Mouse (Mus musculus) retina, postnatal 7 days (tissue): ENCODE data around the gene Mrrf.

Source experiments
- DNase-seq: peaks from one replicate; pipeline ENCODE4 v3.0.0-alpha.2; 2012; ENCODE audit warnings: low read depth, low spot score

Mrrf gene

GRCm38 (mm10) chr2:36136300-36136941 lies at the start of gene Mrrf, which contains the start of gene Rbm18:
Gene Mrrf (plus strand): TSS chr2:36136389.
Gene Rbm18 (minus strand): TSS chr2:36136773.
- DNase-seq = peak; percentile 81

- no peak for DNase-seq
These were observed 47.0 kb upstream of the Mrrf start for GRCm38 (mm10) chr2:36089190-36089589.

GRCm38 (mm10) chr2:36090853-36091741 lies 45.1 kb upstream of the Mrrf start:
- peak; percentile 68 for DNase-seq

GRCm38 (mm10) chr2:36092748-36093147 lies 43.4 kb upstream of the Mrrf start:
- no peak for DNase-seq

- no peak for DNase-seq
These were observed 42.9 kb upstream of the Mrrf start for GRCm38 (mm10) chr2:36093301-36093700.

- no peak for DNase-seq
These were observed 42.2 kb upstream of the Mrrf start for GRCm38 (mm10) chr2:36093914-36094475.

GRCm38 (mm10) chr2:36097129-36097815 lies 38.9 kb upstream of the Mrrf start:
- DNase-seq = no peak

- DNase-seq = no peak
These were observed 38.2 kb upstream of the Mrrf start for GRCm38 (mm10) chr2:36098021-36098420.

GRCm38 (mm10) chr2:36099739-36100138 lies 36.5 kb upstream of the Mrrf start:
- DNase-seq = no peak

- DNase-seq = no peak
These were observed 34.2 kb upstream of the Mrrf start for GRCm38 (mm10) chr2:36101866-36102558.

- no peak for DNase-seq
These were observed 33.6 kb upstream of the Mrrf start for GRCm38 (mm10) chr2:36102559-36102946.

- DNase-seq = no peak
These were observed 33.1 kb upstream of the Mrrf start for GRCm38 (mm10) chr2:36103069-36103554.

GRCm38 (mm10) chr2:36103555-36104367 lies 32.4 kb upstream of the Mrrf start:
- DNase-seq = no peak

- DNase-seq = no peak
These were observed 31.7 kb upstream of the Mrrf start for GRCm38 (mm10) chr2:36104436-36104955.

- DNase-seq = no peak
These were observed 31.0 kb upstream of the Mrrf start, which contains the start of gene Lhx6 for GRCm38 (mm10) chr2:36104956-36105741. Gene Lhx6 (minus strand): TSS chr2:36105408.

GRCm38 (mm10) chr2:36108615-36109014 lies 27.6 kb upstream of the Mrrf start:
- no peak for DNase-seq

GRCm38 (mm10) chr2:36112632-36113031 lies 23.6 kb upstream of the Mrrf start:
- DNase-seq = no peak

GRCm38 (mm10) chr2:36126795-36127429 lies 9.3 kb upstream of the Mrrf start:
- DNase-seq = no peak

- DNase-seq = no peak
These were observed 8.2 kb upstream of the Mrrf start for GRCm38 (mm10) chr2:36127973-36128372.
